Mouse (Mus musculus) frontal cortex, adult (tissue): ENCODE measurements around the gene Gm3045.

Source experiments
- ATAC-seq: cut with Nextera tagmentation; 2 replicates; pipeline ENCODE4 v1.9.2; 2017; ENCODE audit warnings: mild to moderate bottlenecking, moderate library complexity, mixed read lengths; ENCODE audit not compliant: low TSS enrichment

Gene Gm3045

DNA sequence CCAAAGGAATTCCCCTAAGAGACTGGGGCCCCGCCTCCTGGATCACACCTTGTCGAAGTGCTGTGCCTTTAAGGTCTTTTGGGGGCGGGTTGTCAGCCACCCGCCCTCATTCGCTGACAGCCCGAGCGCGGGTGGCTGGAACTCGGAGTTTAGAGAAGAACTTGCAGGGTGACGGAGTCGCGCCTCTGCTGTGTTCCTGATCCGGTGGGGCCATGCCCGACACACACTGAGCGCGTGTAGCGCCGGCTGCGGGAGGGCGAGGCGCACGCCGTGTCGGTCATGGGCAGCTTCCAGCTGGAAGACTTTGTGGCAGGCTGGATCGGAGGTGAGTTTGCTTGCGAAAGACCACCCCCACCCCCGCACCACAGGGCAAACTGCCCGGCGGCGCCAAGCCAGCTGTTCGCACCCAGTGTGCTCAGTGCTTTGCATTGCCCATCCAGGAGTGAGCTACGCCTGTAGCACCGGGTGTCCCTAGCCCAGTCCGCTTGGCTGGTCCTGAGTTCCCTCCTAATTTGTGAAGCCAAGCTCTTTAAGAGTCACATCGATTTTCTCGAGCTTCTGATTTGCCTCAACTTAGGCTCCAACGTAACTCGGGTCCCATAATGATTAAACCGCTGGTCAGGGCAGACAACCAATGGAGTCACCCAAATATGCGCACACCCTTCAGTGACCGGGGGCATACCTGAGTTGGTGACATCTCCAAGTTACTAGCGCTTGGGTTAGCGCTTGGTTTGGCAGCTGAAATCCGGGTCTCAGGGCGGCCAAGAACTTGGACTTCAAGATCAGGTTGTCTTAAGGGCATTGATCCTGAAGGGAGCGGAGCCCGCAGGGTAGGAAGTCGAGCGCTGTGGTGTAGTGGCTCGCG, 12.0 kb downstream of the Gm3045 start, which contains the start of gene Slc25a48:
Gene Slc25a48, plus strand, starts transcription at position 145 of the 865 bp plus-strand sequence.
- peak; percentile 64 for ATAC-seq

DNA sequence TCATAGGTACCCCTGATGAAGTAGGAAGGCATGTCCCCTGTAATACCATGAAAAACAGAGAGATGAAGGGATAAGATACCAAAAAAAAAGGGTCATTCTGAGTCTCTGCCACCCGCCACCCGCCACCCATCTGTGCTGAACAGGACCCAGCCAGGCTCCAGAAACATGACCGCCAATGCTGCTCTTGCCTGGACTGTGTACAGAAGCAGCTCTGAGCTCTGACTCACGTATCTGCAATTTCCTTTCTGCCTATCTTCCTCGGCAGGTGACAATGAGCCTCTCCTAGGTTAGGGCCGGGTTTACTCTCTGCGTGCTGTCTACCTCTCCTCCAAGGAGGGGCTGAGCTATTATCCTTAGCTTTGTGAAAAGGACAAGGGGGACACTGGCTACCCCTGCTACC, 17.0 kb downstream of the Gm3045 start:
- ATAC-seq, result no peak

DNA sequence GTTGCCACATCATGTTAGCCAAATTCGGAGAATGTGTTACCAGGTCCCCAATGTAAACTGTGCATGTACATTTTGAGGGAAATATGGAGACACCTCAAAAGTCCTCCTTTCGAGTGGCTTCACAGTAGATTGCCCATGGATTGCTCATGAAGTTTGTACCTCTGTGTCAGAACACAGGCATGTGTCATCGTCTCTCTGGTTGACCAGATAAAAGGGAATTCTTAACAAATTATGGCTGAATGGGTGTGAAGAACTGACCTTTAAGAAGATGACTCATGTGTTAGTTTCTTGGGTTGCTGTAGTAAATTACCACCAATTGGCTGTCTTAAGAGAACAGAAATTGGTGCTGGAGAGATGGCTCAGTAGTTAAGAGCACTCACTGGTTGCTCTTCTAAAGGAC, 17.7 kb downstream of the Gm3045 start:
- ATAC-seq, result no peak

DNA sequence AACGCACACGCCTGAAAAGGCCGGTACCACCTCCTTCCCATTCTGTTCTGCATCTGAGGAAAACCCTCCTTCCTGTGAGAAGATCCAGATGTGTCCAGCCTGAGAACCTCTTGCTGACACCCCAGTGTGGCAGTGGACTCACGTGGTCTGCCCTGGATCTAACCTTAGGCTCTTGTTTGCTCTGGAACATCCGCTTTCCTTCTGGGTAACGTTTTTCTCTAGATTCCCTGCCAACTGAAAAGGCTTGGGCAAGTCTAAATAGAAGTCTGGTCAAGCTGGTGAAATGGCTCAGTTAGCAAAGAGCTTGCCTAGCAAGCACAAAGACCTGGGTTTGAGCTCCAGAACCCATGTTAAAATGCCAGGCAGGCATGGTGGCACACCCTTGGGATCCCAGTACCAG, 18.6 kb downstream of the Gm3045 start:
- ATAC-seq, result no peak

DNA sequence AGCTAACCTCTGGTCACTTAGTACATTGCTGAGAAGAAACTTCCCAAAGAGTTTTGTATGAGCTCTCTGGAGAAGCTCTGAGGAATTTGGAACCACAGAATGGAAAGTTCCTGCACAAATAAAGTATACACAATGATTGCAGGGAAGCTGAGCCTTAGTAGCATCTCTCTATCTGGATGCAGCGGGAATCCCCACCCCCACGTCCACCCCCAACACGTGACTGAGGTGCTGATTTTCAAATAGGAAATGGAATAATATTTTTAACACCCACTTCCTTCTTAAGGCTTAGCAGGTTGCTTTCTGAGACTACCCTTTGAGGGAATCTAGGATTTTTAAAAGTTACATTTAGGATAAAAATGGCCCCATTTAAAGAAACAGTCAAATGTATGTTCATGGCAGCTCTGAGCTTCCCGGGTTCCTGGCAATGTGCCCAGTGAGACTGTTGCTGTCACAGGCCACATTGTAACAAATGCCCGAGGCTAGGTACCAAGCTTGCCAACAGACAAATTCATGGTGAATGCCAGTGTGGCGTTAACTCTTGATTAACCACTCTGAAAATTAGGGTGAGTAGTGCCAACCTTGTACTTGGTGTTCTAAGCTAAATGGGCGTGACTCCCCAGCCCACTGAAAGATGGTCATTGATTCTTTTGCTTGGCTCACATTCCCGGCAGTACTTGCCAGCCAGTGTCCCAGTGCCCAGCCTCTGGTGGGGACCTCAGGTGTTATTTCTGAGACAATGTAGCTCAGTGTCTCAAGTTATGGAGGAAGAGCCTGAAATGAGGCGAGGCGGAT, 23.0 kb downstream of the Gm3045 start:
- ATAC-seq, result no peak

DNA sequence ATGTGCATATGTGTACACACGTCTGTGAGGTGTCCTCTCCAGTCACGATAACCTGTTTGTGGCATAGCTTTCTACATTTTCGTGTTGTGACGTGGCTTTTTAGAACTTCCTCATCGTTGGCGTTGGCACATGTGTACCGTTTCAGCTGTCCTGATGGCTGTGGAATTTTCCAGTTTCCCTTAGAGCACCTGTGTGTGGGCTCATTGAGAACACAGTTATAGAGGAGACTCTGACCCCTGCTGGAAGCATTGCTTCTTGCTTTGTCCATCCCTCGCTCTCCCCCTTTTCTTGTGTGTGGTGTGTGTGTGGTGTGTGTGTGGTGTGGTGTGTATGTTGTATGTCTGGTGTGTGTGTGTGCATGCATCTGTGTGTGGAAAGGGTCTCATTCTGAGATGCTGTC, 23.6 kb downstream of the Gm3045 start:
- ATAC-seq, result no peak

DNA sequence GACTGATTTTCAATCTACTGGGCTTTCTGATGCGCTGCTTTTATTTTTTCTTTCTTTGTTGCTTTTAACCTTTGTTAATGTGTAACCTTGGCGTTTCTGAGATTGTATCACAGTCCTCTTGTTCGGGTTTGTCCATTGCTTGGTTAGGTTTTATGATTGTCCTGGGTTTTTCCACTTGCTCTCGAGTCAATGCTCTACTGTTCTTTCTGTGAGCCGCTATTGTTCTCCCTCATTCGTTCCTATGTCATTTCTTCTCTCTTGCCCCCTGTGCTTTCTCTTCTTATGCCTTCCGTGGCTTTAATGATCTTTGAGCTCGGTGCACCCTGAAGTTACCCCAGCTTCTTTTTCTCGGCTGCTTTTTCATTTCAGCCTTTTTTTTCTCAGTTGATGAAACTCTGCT, 31.6 kb downstream of the Gm3045 start:
- peak; percentile 38; the same call in 1 of the 2 replicates for ATAC-seq

DNA sequence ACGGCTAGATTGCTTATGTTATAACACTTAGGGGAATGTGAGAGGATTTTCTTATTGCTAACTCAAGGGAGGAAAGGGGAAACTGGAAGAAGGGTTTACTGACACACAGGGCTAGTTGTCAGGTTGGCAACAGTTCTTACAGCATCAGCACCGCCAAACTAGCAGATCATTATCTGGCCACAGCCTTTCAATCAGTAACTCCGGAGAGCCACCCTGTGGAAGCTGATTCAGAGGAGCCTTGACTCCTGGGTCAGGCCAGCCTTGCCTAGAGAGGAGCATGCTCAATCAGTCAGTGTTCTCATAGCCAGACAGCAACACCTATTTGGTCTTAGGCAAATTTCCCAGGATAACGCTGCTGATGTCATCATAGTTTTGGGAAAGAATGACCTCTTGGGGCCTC, 35.1 kb downstream of the Gm3045 start:
- no peak for ATAC-seq

DNA sequence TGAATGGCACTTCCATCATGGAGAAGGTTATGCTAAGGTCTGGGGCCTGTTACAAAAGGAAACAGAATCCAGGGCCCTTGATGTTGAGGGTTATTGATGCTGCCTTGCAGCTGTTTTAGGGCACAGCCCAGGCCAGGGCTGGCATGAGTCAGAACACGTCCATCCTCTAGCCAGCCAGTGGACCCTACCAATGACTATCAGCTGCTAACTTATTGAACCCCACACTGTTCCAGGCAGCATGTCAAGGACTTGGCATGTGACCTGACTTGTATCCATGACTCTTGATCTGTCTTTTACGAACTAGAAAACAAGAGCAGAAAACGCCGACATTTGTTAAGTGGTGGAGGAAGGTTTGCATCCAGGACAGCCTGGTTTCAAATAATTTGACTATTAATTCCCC, 36.4 kb downstream of the Gm3045 start:
- no peak for ATAC-seq

DNA sequence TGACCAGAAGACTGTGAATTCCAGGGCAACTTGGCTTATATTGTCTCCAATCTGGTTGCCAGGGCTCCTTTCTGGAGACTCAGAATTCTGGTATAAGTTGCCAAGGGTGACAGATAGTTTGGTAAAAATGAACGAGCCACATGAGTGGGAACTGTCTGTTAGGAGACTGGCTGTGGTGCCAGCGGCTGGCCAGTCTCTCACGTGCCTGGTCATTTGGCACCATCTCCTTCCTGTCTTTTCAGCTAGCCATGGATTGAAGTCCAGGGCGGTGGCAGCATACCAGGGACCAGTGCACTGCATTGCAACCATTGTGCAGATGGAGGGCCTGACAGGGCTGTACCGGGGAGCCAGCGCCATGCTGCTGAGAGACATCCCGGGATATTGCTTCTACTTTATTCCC, 36.9 kb downstream of the Gm3045 start:
- ATAC-seq, result no peak

DNA sequence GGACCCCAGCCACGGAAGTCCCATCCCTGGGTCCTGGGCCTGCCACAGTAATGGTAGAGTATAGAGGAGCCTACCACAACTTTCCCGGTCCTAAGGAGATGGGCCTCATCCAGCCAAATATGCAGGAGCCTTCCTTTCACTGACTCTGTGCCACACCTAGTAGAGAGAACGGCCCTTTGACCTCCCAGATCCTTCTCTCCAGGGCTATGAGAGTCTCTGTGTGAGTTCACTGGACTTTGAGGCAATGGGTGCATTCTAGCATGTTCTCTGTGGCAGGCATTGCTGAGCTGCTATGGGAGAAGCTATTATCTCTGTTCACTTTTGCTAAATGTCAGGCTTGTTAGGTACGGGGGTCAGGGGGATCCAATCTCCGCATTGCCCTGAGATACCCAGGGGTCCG, 37.4 kb downstream of the Gm3045 start:
- no peak for ATAC-seq

DNA sequence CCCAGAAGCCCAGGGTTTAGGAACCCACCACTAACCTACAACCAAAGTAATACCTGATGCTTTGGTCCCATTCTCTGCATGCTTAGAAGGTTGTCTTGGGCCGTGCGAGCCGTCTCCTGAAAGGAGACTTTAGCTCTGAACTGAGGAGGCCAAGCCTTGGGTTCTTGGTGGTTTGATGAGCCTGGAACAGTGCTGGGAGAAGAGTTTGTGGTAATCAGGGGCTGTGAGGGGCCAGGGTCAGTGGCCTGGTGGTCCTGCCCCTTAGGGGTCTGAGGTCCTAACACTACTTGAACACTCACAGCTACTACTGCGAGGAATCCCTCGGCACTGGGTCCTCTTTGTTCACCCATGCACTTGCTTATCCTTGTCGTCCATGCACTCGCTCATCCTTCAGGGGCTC, 41.4 kb downstream of the Gm3045 start:
- no peak for ATAC-seq

DNA sequence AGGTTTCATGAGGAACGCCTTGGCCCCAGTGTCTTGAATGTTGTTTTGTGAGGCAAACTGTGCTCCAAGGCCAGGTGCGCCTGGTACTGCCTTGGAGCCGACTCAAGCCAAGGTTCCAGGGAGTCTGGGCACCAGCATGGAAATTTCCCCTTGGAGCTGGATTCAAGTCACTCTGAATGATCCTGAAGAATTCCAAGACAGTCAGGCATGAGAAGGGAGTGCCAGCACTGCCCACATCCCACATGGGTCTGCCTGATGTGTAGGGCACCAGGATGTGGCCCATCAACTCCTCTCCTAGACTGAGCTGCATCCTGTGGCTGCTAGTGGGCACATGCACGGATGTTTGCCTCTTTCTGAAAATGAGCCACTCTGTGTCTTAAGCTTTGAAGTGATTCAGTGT, 42.1 kb downstream of the Gm3045 start:
- no peak for ATAC-seq

DNA sequence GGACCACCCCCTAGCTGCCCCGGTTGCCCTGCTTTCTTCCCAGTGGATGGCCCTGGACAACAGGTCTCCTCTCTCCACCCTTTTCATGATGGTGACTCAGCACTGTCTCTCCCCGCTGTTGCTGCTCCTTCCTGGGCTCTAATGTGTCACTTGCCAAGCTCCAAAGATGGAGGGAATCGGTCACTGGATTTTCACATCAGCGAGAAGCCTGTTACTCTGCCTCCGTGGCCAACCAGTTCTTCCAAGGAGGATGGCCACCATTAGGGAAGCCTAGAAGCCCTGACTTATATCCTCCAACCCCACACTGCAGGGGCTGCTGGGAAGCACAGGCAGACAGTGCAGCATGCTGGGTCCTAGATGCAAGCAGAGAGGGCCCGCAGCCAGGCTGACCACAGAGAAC, 44.8 kb downstream of the Gm3045 start:
- no peak for ATAC-seq

DNA sequence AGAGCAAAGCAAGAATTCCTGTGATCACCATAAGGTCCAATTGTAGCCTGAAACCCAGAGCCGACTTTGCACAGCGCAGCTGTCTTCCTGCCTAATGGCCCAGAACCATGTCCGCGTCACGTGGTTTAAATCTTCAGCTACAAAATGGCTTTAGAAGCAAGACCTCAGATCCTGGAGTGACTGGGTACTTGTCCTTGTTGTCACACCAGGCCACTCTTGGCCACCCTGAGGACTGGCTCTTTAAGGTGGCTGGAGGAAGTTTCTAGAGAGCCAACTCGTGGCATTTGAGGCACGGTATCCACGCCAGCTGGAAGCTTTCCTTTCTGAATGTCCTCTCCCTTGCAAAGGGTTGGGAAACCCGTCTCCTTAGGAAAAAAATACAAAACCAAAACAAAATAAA, 45.6 kb downstream of the Gm3045 start:
- no peak; the same call in 1 of the 2 replicates for ATAC-seq

DNA sequence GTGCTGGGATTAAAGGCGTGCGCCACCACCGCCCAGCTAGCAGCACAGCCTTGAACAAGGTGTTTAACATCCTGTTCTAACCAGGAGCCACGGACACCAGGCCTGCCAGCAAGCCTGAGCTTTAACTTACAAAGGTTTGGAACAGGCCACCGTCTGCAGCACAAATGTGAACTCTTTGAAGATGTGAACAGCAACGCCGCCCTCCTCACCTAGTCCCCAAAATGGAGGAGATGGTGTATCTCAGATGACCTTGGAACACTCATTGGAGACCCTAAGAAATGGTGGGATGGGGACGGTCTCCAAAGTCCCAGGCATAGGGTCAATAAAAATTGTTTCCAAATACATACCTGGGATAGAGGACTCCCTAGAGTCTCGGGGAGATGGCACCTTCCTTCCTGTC, 46.3 kb downstream of the Gm3045 start:
- ATAC-seq, result no peak

DNA sequence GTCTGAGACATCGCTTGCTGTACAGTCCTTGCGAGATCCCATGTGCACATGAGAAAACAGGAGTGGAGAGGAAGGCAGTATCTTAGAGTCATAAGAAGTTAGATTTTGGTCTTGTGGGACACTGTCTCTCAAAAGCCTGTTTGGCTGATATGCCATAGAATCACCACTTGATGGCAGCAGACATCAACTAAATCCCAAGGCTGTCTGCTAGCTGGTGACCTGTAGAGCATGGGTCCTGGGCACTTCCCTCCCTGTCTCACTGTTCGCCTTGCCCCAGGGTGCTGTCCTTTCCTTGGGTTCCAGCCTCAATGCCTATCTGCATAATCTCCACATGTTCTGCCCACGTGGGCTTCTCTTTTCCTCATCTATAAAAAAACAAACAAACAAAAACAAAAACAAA, 49.0 kb downstream of the Gm3045 start:
- peak; percentile 79 for ATAC-seq

DNA sequence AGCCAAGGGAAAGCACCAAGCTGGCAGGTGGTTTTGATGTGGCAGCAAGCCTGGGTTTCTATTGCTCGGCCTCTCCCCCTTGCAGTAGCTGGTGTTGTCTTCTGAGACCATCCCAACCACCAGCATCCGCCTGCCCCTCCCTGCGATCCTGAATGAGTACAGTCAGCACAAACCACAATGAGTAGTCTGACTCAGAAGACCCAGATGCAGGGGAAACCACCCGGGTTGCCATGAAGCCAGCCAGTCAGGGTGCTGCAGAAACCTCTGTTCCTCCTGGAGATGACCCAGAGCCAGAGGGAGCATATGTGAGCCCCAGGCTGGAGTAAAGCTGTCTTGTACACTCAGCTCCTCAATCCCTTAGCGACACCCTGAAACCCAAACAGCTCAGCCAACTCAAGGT, 50.4 kb downstream of the Gm3045 start:
- no peak for ATAC-seq

DNA sequence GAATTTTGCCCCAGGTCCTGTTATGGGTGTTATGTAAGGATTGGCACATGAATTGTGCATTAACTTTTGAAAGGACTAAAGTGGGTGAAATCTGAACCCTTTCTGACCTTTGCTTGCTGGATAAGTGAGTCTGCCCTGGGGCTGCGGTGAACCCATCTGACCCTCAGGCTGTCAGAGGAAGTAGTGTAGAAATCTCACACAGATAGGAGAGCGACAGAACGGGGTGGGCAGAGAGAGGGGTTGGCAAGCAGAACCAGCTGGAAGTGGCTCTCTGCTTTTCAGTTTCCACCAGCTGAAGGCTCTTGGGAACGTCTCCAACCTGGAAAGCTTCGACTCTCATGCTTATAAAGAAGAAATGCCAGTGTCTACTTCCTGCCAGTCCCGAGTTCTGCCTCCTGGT, 50.9 kb downstream of the Gm3045 start:
- peak; percentile 65; the same call in 1 of the 2 replicates for ATAC-seq

DNA sequence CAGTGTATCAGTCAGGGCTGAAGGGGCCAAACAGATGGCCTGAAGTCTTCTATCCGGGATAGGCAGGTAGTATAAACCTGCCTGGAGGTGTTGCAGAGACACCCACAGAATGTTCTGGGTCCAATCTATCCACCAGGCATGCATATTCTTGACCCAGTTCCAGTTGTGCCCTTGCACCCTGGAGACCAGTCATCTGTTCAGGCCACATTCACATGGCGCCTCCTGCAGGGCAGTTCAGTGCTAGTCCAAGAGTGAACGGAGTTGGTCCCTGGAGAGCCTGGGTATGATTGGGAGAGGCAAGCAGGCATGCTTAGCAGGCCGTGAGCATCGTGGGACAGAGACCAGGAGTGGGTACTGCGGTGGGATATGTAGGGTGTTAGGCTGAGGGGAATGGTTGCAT, 51.6 kb downstream of the Gm3045 start:
- no peak for ATAC-seq

DNA sequence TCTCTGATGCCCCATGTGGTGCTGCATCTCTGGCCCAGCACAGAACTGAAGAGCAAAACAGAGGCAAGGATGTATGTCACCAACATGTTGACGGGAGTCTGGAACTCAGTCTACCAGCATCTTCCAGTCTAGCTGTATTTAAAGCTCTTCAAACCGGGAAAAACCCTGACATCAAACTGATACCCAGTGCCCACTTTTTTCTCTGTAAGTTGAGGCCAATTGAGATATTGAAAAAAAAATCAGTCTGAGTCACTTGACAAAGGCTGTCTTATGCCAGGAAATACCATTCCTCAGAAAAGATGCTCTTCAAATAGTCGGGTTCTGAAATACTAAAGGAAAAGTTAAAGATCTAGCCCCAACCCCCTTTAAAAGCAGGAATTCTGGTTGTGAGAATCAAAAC, 55.8 kb downstream of the Gm3045 start, which contains the start of gene Il9:
Gene Il9, minus strand, starts transcription at position 101 of the 400 bp plus-strand sequence.
- ATAC-seq, result no peak
